Comparison of ENCODE assay signal across 8 mouse cellular contexts in the genomic region with DNA sequence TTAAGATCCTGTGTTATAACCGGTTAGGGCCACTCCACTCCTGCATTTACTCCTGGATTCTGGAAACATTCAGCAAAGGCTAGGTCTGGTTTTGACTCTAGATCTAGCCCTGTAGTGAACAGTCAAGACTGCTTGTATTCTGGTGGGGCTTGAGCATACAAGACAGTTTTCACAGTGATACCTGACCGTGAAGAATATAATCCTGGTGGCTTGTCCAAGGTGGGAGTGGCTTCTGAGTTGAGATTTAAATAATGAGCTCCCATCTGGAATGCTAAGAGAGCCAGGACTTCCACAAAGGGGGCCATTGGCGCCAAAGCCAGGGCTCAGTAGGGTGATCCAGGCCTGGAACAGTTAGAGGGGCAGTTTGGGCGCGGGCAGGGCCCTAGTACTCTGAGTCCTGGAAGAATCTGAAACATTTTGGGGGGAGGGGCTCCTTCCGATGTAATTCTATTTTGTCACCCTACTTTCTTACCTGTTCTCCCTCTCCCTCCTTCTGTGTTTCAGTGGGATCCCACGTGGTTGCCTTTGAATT. TPM values are rescaled to one million over a fixed set of nuclear protein-coding genes. Genes with fewer than 3 reads are reported as not detected.
DNase-seq lines count a peak whose midpoint lies in the region; ATAC-seq and TF ChIP-seq lines count a peak whose summit lies in the region.

No protein-coding gene starts in this region.

- no peaks in the 10 kb centered on the region; the same call in 1 of the 2 replicates for H3K4me1 ChIP-seq in cerebellum, adult 2 months (ENCODE audit: control insufficient read depth, insufficient read depth, low read length)
- peaks cover 62% of the 10 kb centered on the region for H3K4me1 ChIP-seq in E14TG2a.4 (replicated peaks; ENCODE audit: low read depth, low read length)
- peaks cover 19% of the 10 kb centered on the region for H3K4me1 ChIP-seq in lung, embryonic 15.5 days

- peak overlapping the region; percentile 52; the same call in 1 of the 2 replicates for H3K9ac ChIP-seq in lung, embryonic 15.5 days

- no peak for TF ChIP-seq POLR2A in cerebellum, adult 2 months (IDR thresholded peaks at IDR 0.05; ENCODE audit: borderline replicate concordance, insufficient read depth, low read length)

- no peak for TF ChIP-seq CTCF in cerebellum, adult 2 months (IDR thresholded peaks at IDR 0.05; ENCODE audit: borderline replicate concordance, insufficient read depth, low read depth, low read length)
- TF ChIP-seq CTCF in E14TG2a.4 (conservative IDR thresholded peaks at IDR 0.05; ENCODE audit: low read length): no peak

- H3K27ac ChIP-seq in cerebellum, adult 2 months (ENCODE audit: insufficient read depth, low read length): peak overlapping the region; percentile 30; the same call in 1 of the 2 replicates
- peak overlapping the region; percentile 70 for H3K27ac ChIP-seq in lung, embryonic 15.5 days

- DNase-seq in cerebellum, adult 2 months: peak in 1 of 2 experiments; percentile 12
- no peak for DNase-seq in cerebellum, postnatal 25 days
- peak; percentile 32 for DNase-seq in heart, postnatal 4 days
- DNase-seq in urinary bladder, postnatal 25 days (ENCODE audit: low spot score): no peak
- DNase-seq in right cerebral cortex, postnatal 25 days: no peak

- H3K9me3 ChIP-seq in E14TG2a.4 (ENCODE audit: low read length): no peaks in the 10 kb centered on the region
- H3K9me3 ChIP-seq in lung, embryonic 15.5 days: no peaks in the 10 kb centered on the region

- H3K36me3 ChIP-seq in E14TG2a.4 (ENCODE audit: insufficient read depth, low read length): peaks cover 35% of the 10 kb centered on the region
- no peaks in the 10 kb centered on the region for H3K36me3 ChIP-seq in lung, embryonic 15.5 days

- no peaks in the 10 kb centered on the region for H3K27me3 ChIP-seq in cerebellum, adult 2 months (ENCODE audit: control insufficient read depth, insufficient read depth, low read length)
- peaks cover 47% of the 10 kb centered on the region for H3K27me3 ChIP-seq in E14TG2a.4 (ENCODE audit: insufficient read depth, low read length)
- H3K27me3 ChIP-seq in lung, embryonic 15.5 days: peaks cover 26% of the 10 kb centered on the region

- H3K4me3 ChIP-seq in cerebellum, adult 2 months (replicated peaks; ENCODE audit: insufficient read depth, low read depth, low read length): peak overlapping the region; percentile 70
- peak overlapping the region; percentile 90 for H3K4me3 ChIP-seq in E14TG2a.4 (replicated peaks; ENCODE audit: low read length)
- H3K4me3 ChIP-seq in lung, embryonic 15.5 days: peak overlapping the region; percentile 56

- WGBS in cerebellum, adult 2 months: 69% methylated on average over 7 of the region's 7 CpGs
- WGBS in lung, embryonic 15.5 days: 40% methylated on average over 7 of the region's 7 CpGs

- H3K4me2 ChIP-seq in lung, embryonic 15.5 days: peak overlapping the region; percentile 93

- ATAC-seq in lung, embryonic 15.5 days (ENCODE audit: borderline replicate concordance, extremely low read depth, low FRiP score, low TSS enrichment): no peak; the same call in 1 of the 2 replicates
- no peak for ATAC-seq in inflammation-experienced regulatory T-cells, adult 6 months

RNA-seq across cellular contexts. Expression of gene Klf15, which starts 1.6 kb away (rescaled TPM):
- 26.1 and 28.4 TPM in 2 replicates for polyA plus RNA-seq in cerebellum, adult 2 months (2012; rRNA removed)
- total RNA-seq in heart, postnatal 4 days (2021): 10 to 100 TPM in 1 of 2 experiments, 1 to 10 TPM in 1; 9.7 to 11.6 TPM
- 10.9 and 13.5 TPM in 2 replicates for polyA plus RNA-seq in lung, embryonic 15.5 days (2015; fragmentation: Nextera tagmentation; extraction: Ambion mirVana)
- polyA plus RNA-seq in inflammation-experienced regulatory T-cells, adult 6 months (2017; shearing (Covaris generic)): not detected

RNA-seq across cellular contexts. Expression of gene Aldh1l1, which starts 22.3 kb away (rescaled TPM):
- polyA plus RNA-seq in cerebellum, adult 2 months (2012; rRNA removed): 50.1 and 56.3 TPM in 2 replicates
- 1 to 10 TPM in 1 of 2 experiments, under 1 TPM in 1; 0.61 to 1.2 TPM for total RNA-seq in heart, postnatal 4 days (2021)
- 1.4 and 2.1 TPM in 2 replicates for polyA plus RNA-seq in lung, embryonic 15.5 days (2015; fragmentation: Nextera tagmentation; extraction: Ambion mirVana)
- polyA plus RNA-seq in inflammation-experienced regulatory T-cells, adult 6 months (2017; shearing (Covaris generic)): under 1 TPM in 2 of 3 experiments, not detected in 1; 0.34 to 0.77 TPM

RNA-seq across cellular contexts. Expression of gene Cfap100, which starts 35.4 kb away (rescaled TPM):
- polyA plus RNA-seq in cerebellum, adult 2 months (2012; rRNA removed): 5.3 and 5.5 TPM in 2 replicates
- total RNA-seq in heart, postnatal 4 days (2021): not detected
- 0.50 and 0.68 TPM in 2 replicates for polyA plus RNA-seq in lung, embryonic 15.5 days (2015; fragmentation: Nextera tagmentation; extraction: Ambion mirVana)
- under 1 TPM in 1 of 3 experiments, not detected in 2; 0.36 TPM for polyA plus RNA-seq in inflammation-experienced regulatory T-cells, adult 6 months (2017; shearing (Covaris generic))

Comparison
In these comparisons a context has a peak if more than half of its experiments do, and no peak if none do; other contexts are left out.
1. RNA of gene Klf15, which starts 1.6 kb away (polyA plus RNA-seq): 26.1 to 28.4 TPM in cerebellum, adult 2 months and 10.9 to 13.5 TPM in lung, embryonic 15.5 days; not detected in inflammation-experienced regulatory T-cells, adult 6 months; every median in the first group is over 10 times any median in the second.
2. RNA of gene Aldh1l1, which starts 22.3 kb away (polyA plus RNA-seq): 50.1 to 56.3 TPM in cerebellum, adult 2 months; 1.4 to 2.1 TPM in lung, embryonic 15.5 days and 0.34 to 0.77 TPM in inflammation-experienced regulatory T-cells, adult 6 months; every median in the first group is over 10 times any median in the second.
3. Peak in every context shown above with its lines, with median percentiles within 50 percentile points of each other: H3K4me3 ChIP-seq.